Mouse (Mus musculus) ES-E14 (cell line): Measurements from ENCODE around the gene Nfyb. TPM values are rescaled to one million over a fixed set of nuclear protein-coding genes. Genes with fewer than 3 reads are reported as not detected.

Experiments used
- DNase-seq: peaks from one replicate; pipeline ENCODE4 v3.0.0-alpha.2; 2013; ENCODE audit warnings: low read depth, low spot score
- H3K27ac ChIP-seq: 2 replicates; pipeline ENCODE4 v1.5.1; 2012; ENCODE audit warnings: low read depth, mild to moderate bottlenecking, low read length, moderate library complexity, mixed read lengths; ENCODE audit not compliant: poor library complexity, insufficient read depth, severe bottlenecking
- H3K36me3 ChIP-seq: 2 replicates; pipeline ENCODE4 v1.6.1; 2012; ENCODE audit warnings: mild to moderate bottlenecking, low read length, moderate library complexity, mixed read lengths; ENCODE audit not compliant: control insufficient read depth, poor library complexity, insufficient read depth, severe bottlenecking
- H3K4me1 ChIP-seq, 2 experiments: fragments of 150-350 bp in 1 of 2; sonication (generic) in 1 of 2; 2 replicates each; pipeline ENCODE4 v1.6.1; 2012; ENCODE audit warnings: low read length in 2 of 2, mild to moderate bottlenecking in 1 of 2, mixed read lengths in 1 of 2; ENCODE audit not compliant: control insufficient read depth in 2 of 2, insufficient read depth in 2 of 2, poor library complexity in 1 of 2
- H3K4me3 ChIP-seq, 2 experiments: fragments of 150-350 bp in 1 of 2; sonication (generic) in 1 of 2; 2 replicates each; pipeline ENCODE4 v1.5.1; 2012; ENCODE audit warnings: low read length in 2 of 2, low read depth in 1 of 2, mild to moderate bottlenecking in 1 of 2, mixed read lengths in 1 of 2; ENCODE audit not compliant: insufficient read depth in 1 of 2, poor library complexity in 1 of 2, severe bottlenecking in 1 of 2
- H3K9ac ChIP-seq: 2 replicates; pipeline ENCODE4 v1.6.1; 2012; ENCODE audit warnings: low read depth, mild to moderate bottlenecking, low read length, mixed read lengths; ENCODE audit not compliant: poor library complexity, insufficient read depth, severe bottlenecking
- H3K9me3 ChIP-seq: fragments of 150-350 bp; sonication (generic); 2 replicates; pipeline ENCODE4 v1.6.1; 2012; ENCODE audit warnings: low read depth, mild to moderate bottlenecking, low read length; ENCODE audit not compliant: control insufficient read depth, insufficient read depth
- CHD2 ChIP-seq: IDR thresholded peaks from 2 replicates; pipeline ENCODE4 v1.6.1; 2014; ENCODE audit warnings: mild to moderate bottlenecking, low read depth, low read length, inconsistent platforms
- HCFC1 ChIP-seq: IDR thresholded peaks from 2 replicates; pipeline ENCODE4 v1.6.1; 2012; ENCODE audit warnings: low read length, inconsistent platforms, borderline replicate concordance; ENCODE audit not compliant: insufficient read depth
- MAFK ChIP-seq: IDR thresholded peaks from 2 replicates; pipeline ENCODE4 v1.6.1; 2014; ENCODE audit warnings: mild to moderate bottlenecking, low read depth, low read length, inconsistent platforms; ENCODE audit not compliant: insufficient read depth
- ZC3H11A ChIP-seq: IDR thresholded peaks from 2 replicates; pipeline ENCODE4 v1.6.1; 2012; ENCODE audit warnings: low read depth, mild to moderate bottlenecking, inconsistent platforms, low read length, borderline replicate concordance
- ZNF384 ChIP-seq: IDR thresholded peaks from 2 replicates; pipeline ENCODE4 v1.6.1; 2012; ENCODE audit warnings: low read depth, low read length, inconsistent platforms
- in situ Hi-C, 2 experiments: fragments of 600-800 bp; cut with MboI; formaldehyde crosslinking; loops; one replicate each; pipeline ENCODE4 v1.15.1; 2025; ENCODE audit warnings: low sequenced_read_pairs in 2 of 2, inconsistent platforms in 1 of 2; ENCODE audit not compliant: unreplicated experiment in 2 of 2
- total RNA-seq: library from RNA; depleted of rRNA; stranded (reverse); fragments of 300-350 nt; gene quantifications from 2 replicates; pipeline ENCODE4 v1.2.3, GENCODE M21; 2012

Gene Nfyb
- total RNA-seq, 1 experiment: 46.9 TPM

- H3K36me3 ChIP-seq: peaks cover 41% of the 10 kb centered on the region
- TF ChIP-seq ZC3H11A (no peak), ZNF384 (no peak), CHD2 (no peak), HCFC1 (no peak), MAFK (no peak)
- in situ Hi-C loops: no loop called here
Measured at GRCm38 (mm10) chr10:82759706-82760105, 4.2 kb downstream of the Nfyb start.

GRCm38 (mm10) chr10:82758878-82759277, 5.1 kb downstream of the Nfyb start:
- DNase-seq: no peak
- Histone ChIP-seq H3K4me1 (peaks cover 12 to 16% of the 10 kb centered on the region in 2 experiments), H3K9me3 (no peaks in the 10 kb centered on the region), H3K27ac (no peak overlapping the region), H3K36me3 (peaks cover 46% of the 10 kb centered on the region), H3K4me3 (no peak overlapping the region), H3K9ac (no peak overlapping the region)
- no peak for TF ChIP-seq CHD2
- no peak for TF ChIP-seq ZNF384
- no peak for TF ChIP-seq ZC3H11A
- no peak for TF ChIP-seq MAFK
- TF ChIP-seq HCFC1: no peak
- in situ Hi-C loops: no loop called here

More at GRCm38 (mm10) chr10:82759706-82760105, 4.2 kb downstream of the Nfyb start:
- DNase-seq: no peak
- no peak overlapping the region for H3K4me3 ChIP-seq
- H3K9me3 ChIP-seq: no peaks in the 10 kb centered on the region
- no peak overlapping the region for H3K27ac ChIP-seq
- H3K9ac ChIP-seq: no peak overlapping the region
- peaks cover 12 to 20% of the 10 kb centered on the region in 2 experiments for H3K4me1 ChIP-seq

GRCm38 (mm10) chr10:82758368-82758767, 5.6 kb downstream of the Nfyb start:
- Histone ChIP-seq H3K9ac (no peak overlapping the region), H3K27ac (no peak overlapping the region), H3K9me3 (no peaks in the 10 kb centered on the region), H3K4me3 (no peak overlapping the region), H3K36me3 (peaks cover 49% of the 10 kb centered on the region), H3K4me1 (peaks cover 12 to 16% of the 10 kb centered on the region in 2 experiments)
- in situ Hi-C loops: no loop called here
- TF ChIP-seq MAFK (no peak), ZNF384 (no peak), ZC3H11A (no peak), HCFC1 (no peak)
- DNase-seq: no peak

DNA sequence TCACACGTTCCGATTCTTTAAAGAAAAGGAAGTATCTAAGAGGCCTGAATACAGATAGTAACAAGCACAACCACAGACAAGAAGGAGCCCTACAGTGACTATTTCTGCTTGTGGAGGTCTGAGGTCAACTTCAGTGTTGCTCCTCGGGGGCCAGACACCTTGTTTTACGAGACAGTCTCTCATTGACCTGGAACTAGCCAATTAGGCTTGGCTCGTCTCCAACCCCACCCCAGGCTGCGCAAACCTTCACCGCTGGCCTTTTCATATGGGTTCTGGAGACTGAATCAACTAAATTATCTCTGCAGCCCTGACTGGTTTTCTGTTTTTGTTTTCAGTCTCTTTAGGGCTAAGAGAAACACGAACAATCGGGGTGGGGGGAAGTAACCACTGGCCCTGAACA, 6.6 kb downstream of the Nfyb start:
- in situ Hi-C loops: no loop called here
- no peak overlapping the region for H3K4me3 ChIP-seq
- no peak overlapping the region for H3K27ac ChIP-seq
- no peak overlapping the region for H3K9ac ChIP-seq
- peaks cover 9 to 16% of the 10 kb centered on the region in 2 experiments; a peak in 3 of 4 replicates for H3K4me1 ChIP-seq
- H3K9me3 ChIP-seq: no peaks in the 10 kb centered on the region
- TF ChIP-seq ZC3H11A (no peak), CHD2 (no peak), ZNF384 (no peak), MAFK (no peak), HCFC1 (no peak)
- peaks cover 58% of the 10 kb centered on the region for H3K36me3 ChIP-seq
- DNase-seq: no peak

GRCm38 (mm10) chr10:82756466-82756865, 7.5 kb downstream of the Nfyb start:
- in situ Hi-C loops: no loop called here
- TF ChIP-seq MAFK: no peak
- TF ChIP-seq ZC3H11A: no peak
- no peak for TF ChIP-seq ZNF384
- no peak for TF ChIP-seq HCFC1
- TF ChIP-seq CHD2: no peak
- H3K9ac ChIP-seq: no peak overlapping the region
- no peak overlapping the region for H3K4me3 ChIP-seq
- H3K36me3 ChIP-seq: peaks cover 66% of the 10 kb centered on the region
- H3K4me1 ChIP-seq: peaks cover 5 to 15% of the 10 kb centered on the region in 2 experiments; a peak in 3 of 4 replicates
- no peaks in the 10 kb centered on the region for H3K9me3 ChIP-seq
- H3K27ac ChIP-seq: no peak overlapping the region
- DNase-seq: no peak
